Mouse (Mus musculus) spleen, adult 2 months (tissue): ENCODE data around the gene Iqcf4. TPM values are rescaled to one million over a fixed set of nuclear protein-coding genes. Genes with fewer than 3 reads are reported as not detected.

ENCODE experiments used
- DNase-seq, 2 experiments: peaks; one replicate each; pipeline versions ENCODE4 v3.0.0 to v3.0.0-alpha.2; 2012 to 2021; ENCODE audit warnings: low spot score in 2 of 2, low read depth in 1 of 2
- H3K27ac ChIP-seq: fragments of 200-500 bp; 2 replicates; pipeline ENCODE4 v1.5.1; 2012; ENCODE audit warnings: low read length, inconsistent platforms; ENCODE audit not compliant: insufficient read depth
- H3K27me3 ChIP-seq: fragments of 200-500 bp; 2 replicates; pipeline ENCODE4 v1.6.1; 2012; ENCODE audit warnings: mild to moderate bottlenecking, moderate library complexity, low read length, inconsistent platforms; ENCODE audit not compliant: control insufficient read depth, insufficient read depth
- H3K36me3 ChIP-seq: fragments of 200-500 bp; 2 replicates; pipeline ENCODE4 v1.6.1; 2012; ENCODE audit warnings: mild to moderate bottlenecking, low read length, inconsistent platforms; ENCODE audit not compliant: control insufficient read depth, insufficient read depth
- H3K4me1 ChIP-seq: fragments of 200-500 bp; 2 replicates; pipeline ENCODE4 v1.6.1; 2011; ENCODE audit warnings: inconsistent platforms; ENCODE audit not compliant: control insufficient read depth, insufficient read depth, insufficient read length
- H3K4me3 ChIP-seq: fragments of 200-500 bp; 2 replicates; pipeline ENCODE4 v1.5.1; 2011; ENCODE audit warnings: mild to moderate bottlenecking, inconsistent platforms; ENCODE audit not compliant: insufficient read depth, insufficient read length; ENCODE audit errors: extremely low read depth
- CTCF ChIP-seq: fragments of 200-500 bp; IDR thresholded peaks from 2 replicates; pipeline ENCODE4 v1.5.1; 2011; ENCODE audit warnings: mild to moderate bottlenecking, inconsistent platforms; ENCODE audit not compliant: insufficient read depth, insufficient read length, insufficient replicate concordance; ENCODE audit errors: extremely low read depth
- POLR2A ChIP-seq: fragments of 200-500 bp; IDR thresholded peaks from 2 replicates; pipeline ENCODE4 v1.6.1; 2011; ENCODE audit warnings: low read depth, low read length, inconsistent platforms
- WGBS: fragments of 180-500 bp; shearing (Covaris S2); methylation state at CpG from one replicate; pipeline ENCODE4 v1.1.7; 2018; 5-methylcytosine and 5-hydroxymethylcytosine counted together
- polyA plus RNA-seq: library from polyadenylated mRNA; depleted of rRNA; stranded (reverse); fragments of >200 nt; gene quantifications from 2 replicates; pipeline ENCODE4 v1.2.3, GENCODE M21; 2012; rRNA removed

Iqcf4 gene
- polyA plus RNA-seq, 1 experiment, result not detected

DNA sequence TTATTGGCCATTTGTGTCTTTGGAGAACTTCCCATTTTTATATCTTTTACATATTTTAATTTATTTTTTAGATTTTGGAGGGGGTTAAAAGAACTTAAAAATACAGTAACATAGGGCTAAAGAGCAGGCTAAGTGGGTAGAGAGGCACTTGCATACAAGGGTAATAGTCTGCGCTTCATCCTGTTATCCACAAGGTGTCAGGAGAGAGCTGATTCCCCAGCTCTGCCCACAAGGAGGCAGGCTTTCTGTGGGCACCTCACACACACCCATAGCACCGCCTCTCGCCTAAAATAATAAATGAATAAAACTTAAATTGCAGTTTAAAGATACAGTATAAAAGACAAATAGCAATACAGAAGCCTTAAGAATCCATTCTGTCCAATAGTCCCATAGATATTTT lies 39.0 kb downstream of the Iqcf4 start:
- DNase-seq, result peak in 1 of 2 experiments; percentile 15
- no peak overlapping the region for H3K27ac ChIP-seq
- TF ChIP-seq POLR2A (no peak), CTCF (peak; percentile 76; the same call in 1 of the 2 replicates)
- no peaks in the 10 kb centered on the region; the same call in 1 of the 2 replicates for H3K27me3 ChIP-seq
- no peak overlapping the region for H3K4me3 ChIP-seq
- WGBS, result 15% methylated on average over 3 of the region's 3 CpGs
- no peaks in the 10 kb centered on the region for H3K4me1 ChIP-seq
- no peaks in the 10 kb centered on the region for H3K36me3 ChIP-seq

- no peak for TF ChIP-seq CTCF
- no peak for TF ChIP-seq POLR2A
- WGBS, result 69% methylated on average over 8 of the region's 8 CpGs
- no peak overlapping the region for H3K27ac ChIP-seq
Measured at GRCm38 (mm10) chr9:106519909-106520308, 50.9 kb downstream of the Iqcf4 start.

DNA sequence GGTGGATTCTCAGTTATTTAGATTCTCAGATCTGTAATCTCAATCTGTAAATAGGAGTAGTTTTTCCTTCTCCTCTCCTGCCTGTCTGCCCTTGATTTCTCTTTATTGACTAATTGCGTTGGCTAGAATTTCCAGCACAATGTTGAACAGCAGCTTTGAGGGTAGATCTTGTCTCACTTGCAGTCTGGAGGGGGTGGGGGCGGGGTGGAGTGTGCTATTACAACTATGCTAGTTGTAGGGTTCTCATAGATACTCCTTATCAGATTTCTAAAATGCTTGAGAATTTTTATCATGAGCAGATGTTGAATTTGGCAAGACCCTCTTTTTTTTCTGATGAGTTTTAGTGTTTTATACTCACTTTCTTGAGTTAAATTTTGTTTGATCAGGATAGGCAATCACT lies 51.4 kb downstream of the Iqcf4 start:
- no peaks in the 10 kb centered on the region for H3K36me3 ChIP-seq
- no peaks in the 10 kb centered on the region for H3K27me3 ChIP-seq
- no peaks in the 10 kb centered on the region for H3K4me1 ChIP-seq
- H3K4me3 ChIP-seq, result no peak overlapping the region
- H3K27ac ChIP-seq, result no peak overlapping the region
- 73% methylated on average over 2 of the region's 2 CpGs for WGBS
- TF ChIP-seq CTCF, result no peak
- no peak for TF ChIP-seq POLR2A
- no peak for DNase-seq

More at GRCm38 (mm10) chr9:106519909-106520308, 50.9 kb downstream of the Iqcf4 start:
- no peak overlapping the region for H3K4me3 ChIP-seq
- no peaks in the 10 kb centered on the region for H3K36me3 ChIP-seq
- no peaks in the 10 kb centered on the region for H3K27me3 ChIP-seq
- no peak for DNase-seq
- no peaks in the 10 kb centered on the region for H3K4me1 ChIP-seq

Other genes starting within 250 kb of the Iqcf4 start
- 73.1 and 93.2 TPM in 2 replicates for gene Dusp7, start 202.4 kb downstream of the Iqcf4 start, polyA plus RNA-seq
- 365 and 397 TPM in 2 replicates for gene Rpl29, start 141.5 kb downstream of the Iqcf4 start, polyA plus RNA-seq
- gene Acy1, start 132.7 kb downstream of the Iqcf4 start, polyA plus RNA-seq, result 7.7 and 9.2 TPM in 2 replicates
- 14.6 and 16.7 TPM in 2 replicates for gene Abhd14b, start 123.5 kb downstream of the Iqcf4 start, polyA plus RNA-seq
- 11.5 and 12.7 TPM in 2 replicates for gene Abhd14a, start 123.3 kb downstream of the Iqcf4 start, polyA plus RNA-seq
- gene Pcbp4, start 117.7 kb downstream of the Iqcf4 start, polyA plus RNA-seq, result 15.8 and 22.4 TPM in 2 replicates
- gene Gpr62, start 105.1 kb downstream of the Iqcf4 start, polyA plus RNA-seq, result 0.28 and 0.66 TPM in 2 replicates
- 33.9 and 36.8 TPM in 2 replicates for gene Rrp9, start 95.0 kb downstream of the Iqcf4 start, polyA plus RNA-seq
- 43.3 and 57.9 TPM in 2 replicates for gene Parp3, start 94.0 kb downstream of the Iqcf4 start, polyA plus RNA-seq
- not detected in 2 replicates for gene Iqcf1, start 71.0 kb downstream of the Iqcf4 start, polyA plus RNA-seq
- not detected in 2 replicates for gene Iqcf5, start 56.4 kb downstream of the Iqcf4 start, polyA plus RNA-seq
- gene Iqcf3, start 9.4 kb downstream of the Iqcf4 start, polyA plus RNA-seq, result not detected in 2 replicates
- gene Iqcf6, start 55.6 kb upstream of the Iqcf4 start, polyA plus RNA-seq, result not detected in 2 replicates
- gene Grm2, start 85.1 kb upstream of the Iqcf4 start, polyA plus RNA-seq, result 0.06 TPM in 1 of 2 replicates, not detected in the other
- 43.5 and 46.5 TPM in 2 replicates for gene Tex264, start 114.9 kb upstream of the Iqcf4 start, polyA plus RNA-seq
- gene Rad54l2, start 218.2 kb upstream of the Iqcf4 start, polyA plus RNA-seq, result 22.9 and 30.5 TPM in 2 replicates